Mouse (Mus musculus) retina, embryonic 14.5 days (tissue): ENCODE results near the gene Gid4.
"Not testable (repeated sequence)": the region's sequence is repeated elsewhere in the genome, so short reads cannot be mapped to it uniquely, and the experiment has no call there.

Source experiments
- DNase-seq: peaks from one replicate; pipeline ENCODE4 v3.0.0-alpha.2; 2015; ENCODE audit warnings: low spot score

Gene Gid4

DNA sequence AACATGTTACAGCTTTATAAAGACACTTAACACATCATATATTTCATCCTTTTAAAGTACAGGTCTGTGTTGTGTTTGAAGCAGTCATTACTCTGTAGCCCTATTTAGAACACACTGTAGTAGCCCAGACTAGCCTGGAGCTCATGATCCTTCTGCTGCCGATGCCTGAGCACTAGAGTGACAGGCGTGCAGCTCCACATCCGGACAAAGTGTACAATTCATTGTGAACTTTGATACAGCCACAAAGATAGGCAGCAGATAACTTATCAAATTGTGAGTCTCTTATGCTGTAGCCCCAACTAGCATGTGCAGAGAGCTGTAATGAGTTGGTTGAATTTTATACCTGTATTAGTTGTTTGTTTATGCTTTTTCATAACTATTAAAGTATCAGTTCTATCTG is 10.7 kb downstream of the Gid4 start:
- DNase-seq, result no peak

DNA sequence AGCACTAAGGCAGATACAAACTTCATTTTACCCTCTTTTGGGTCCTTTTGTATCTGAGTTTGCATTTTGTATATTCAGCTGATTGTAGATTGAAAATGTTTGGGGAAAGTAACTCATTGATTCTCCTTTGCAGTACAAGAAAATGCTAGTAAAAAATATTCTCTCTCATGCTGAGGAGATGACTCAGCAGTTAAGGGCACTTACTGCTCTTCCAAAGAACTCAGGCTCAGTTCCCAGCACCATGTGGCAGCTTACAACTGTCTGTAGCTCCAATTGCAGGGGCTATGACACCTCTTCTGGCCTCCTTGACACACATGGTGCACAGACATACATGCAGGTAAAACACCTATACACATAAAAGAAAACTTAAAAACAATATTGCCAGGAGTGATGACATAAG is 16.6 kb downstream of the Gid4 start:
- DNase-seq, result no peak

DNA sequence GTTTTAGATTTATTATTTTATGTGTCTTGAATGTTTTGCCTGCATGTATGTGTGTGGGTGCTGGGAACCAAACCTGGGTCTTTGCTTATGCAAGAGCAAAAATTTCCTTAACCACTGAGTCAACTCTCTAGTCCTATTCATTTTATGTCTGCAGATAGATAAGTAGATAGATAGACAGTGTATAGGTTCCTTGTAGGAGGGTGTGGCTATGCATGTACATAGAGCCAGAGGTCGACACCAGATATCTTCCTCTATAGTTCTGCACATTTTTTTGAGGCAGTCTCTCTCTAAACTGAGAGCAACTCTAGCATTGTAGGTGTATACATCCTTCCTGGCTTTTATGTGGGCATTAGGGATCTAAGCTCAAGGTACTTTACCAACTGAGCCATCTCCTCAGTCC is 18.2 kb downstream of the Gid4 start:
- no peak for DNase-seq

DNA sequence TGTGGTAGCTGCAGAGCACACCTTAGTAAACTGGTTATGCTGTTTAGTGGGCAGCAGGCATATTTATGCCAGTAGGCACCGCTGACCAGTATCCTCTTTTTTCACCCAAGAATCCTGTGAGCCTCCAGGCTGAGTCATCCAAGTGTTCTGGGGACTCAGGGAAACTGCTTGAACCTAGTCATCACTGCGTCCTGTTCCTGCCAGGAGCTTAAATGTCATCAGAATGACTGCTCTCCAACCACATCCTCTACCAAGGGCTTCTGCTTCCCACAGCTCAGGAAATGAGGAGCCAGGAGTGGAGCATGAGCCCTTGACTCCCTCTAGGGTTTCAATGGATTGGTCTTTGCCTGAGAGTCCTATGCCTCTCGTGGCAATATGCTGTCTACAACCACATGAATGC is 19.7 kb downstream of the Gid4 start:
- no peak for DNase-seq

DNA sequence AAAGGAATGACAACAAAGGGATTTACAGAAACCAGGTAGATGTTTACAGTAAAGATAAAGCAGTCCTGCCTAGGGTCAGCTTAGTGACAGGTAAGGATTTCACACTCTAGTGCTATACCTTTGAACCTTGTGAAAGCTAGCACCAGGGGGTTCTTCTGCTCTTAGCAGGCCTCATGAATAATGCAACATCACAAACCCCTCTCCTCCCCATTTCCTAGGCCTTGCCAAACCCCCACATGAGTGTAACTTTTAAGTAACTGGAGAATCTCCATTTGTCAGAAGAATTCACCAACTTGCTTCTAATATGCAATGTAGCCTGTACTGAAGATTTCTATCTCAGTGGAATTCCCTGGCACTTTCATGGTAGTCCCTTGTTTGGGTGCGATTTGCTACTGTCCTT is 22.7 kb downstream of the Gid4 start:
- not testable (repeated sequence) for DNase-seq

DNA sequence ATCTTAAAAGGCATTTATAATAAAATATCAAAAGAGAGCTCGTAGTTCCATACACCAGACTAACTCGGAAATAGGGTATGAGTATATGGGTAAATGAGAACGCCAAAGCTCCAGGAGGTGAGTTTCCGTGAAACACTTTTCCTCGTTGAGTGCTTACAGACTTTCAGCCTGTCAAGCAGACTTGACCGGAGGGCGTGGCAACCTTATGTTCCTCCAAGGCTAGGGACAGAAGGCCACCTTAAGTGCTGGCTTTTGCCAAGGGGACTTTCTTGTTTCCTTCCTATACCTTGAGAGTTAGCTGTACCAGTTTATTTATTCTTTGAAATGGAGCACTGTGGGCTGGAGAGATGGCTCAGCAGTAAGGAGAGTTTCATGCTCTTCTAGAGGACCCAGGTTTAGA is 23.2 kb downstream of the Gid4 start:
- no peak for DNase-seq

DNA sequence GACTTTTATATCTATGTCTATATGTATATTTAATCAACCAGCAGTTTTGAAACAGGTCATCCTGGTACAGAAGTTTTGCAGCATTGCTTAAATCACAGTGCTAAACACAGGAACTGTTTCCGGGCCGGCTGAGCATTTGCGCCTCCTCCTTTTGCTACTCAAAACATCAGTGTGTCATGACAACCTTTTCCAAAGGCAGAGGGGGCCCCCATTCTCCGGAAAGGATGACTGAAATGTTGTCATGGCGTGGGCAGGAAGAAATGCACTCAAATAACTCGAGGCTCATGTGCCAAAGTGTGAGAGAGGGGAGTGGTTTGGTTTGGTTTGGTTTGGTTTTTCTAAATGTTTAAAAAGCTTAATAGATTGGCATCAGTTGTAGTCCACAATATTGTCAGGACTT is 26.0 kb downstream of the Gid4 start:
- no peak for DNase-seq

DNA sequence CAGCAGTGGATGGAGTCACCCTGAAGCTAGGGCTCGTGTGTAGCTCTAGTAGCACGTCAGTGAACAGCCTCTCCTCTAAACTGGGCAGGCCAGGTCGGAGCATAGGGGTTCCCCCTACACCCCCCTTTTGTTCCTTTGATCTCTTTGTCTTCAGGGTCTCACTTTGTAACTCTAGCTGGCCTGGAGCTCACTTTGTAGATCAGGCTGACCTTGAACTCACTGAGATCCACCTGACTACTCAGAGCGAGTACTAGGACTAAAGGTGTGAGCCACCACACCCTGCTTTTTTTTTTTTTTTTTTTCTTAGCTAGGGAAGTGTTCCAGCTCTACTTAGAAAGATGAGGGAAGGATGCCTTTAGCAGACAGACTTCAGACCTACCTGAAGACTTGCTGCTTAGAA is 27.1 kb downstream of the Gid4 start:
- DNase-seq, result no peak

DNA sequence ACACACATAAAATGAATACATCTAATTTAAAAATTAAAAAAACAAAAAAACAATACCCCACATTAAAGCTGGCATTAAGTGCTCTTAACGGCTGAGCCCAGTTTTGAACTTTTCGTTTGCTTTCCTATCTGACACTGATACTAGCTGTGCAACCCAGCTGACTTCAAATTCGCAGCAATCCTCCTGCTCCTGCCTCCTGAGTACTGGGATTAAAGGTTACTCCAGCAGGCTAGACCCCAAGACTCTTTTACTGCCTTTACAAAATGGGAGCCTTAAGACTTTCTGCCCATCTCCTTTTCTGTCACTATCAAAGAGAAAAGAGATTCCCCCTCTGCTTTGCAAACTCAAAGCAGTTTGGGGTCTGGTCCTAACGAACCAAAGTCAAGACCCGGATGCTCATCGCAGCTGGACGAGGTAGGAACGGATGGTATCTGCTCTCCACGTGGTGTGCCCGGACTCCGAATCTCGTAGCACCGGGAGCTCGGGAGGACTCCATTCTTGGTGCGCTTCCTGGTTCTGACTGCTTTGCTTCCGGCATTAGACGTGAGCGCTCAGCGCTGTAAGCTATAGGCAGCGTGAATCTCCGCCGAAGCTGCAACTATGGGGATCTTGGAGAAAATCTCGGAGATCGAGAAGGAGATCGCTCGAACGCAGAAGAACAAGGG is 37.3 kb downstream of the Gid4 start, which contains the start of gene Drg2:
Gene Drg2, plus strand, starts transcription at position 512 of the 665 bp plus-strand sequence.
- DNase-seq, result peak; percentile 96

DNA sequence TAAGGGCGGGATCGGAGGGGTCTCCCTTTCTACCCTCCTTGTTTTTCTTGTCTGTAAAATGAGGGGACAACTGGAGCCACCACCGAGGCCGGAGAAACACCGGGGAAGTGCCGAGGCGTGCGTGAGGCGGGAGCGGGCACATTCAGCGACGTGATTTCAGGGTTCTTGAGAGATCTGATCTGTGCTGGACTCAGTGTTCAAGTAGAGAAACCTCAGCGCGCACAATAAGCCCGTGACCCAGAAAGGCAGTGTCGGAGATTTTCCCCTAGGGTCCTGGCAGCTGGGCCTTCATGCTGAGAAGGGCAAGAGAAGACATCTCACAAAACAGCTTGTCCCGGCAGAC is 37.8 kb downstream of the Gid4 start:
- DNase-seq, result no peak

DNA sequence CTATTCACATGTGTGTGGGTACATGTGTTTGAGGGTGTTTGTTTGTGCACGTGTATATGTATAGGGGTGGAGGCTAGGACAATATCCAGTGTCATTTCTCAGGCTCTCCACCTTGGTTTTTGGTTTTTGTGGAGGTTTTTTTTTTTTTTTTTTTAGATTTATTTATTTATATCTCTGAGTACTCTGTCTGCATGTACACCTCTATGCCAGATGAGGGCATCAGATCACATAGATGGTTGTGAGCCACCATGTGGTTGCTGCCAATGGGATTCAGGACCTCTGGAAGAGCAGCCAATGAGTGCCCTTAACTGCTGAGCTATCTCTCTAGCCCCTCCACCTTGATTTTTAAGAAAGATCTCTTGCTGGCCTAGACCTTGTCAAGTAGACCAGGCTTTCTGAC is 41.0 kb downstream of the Gid4 start:
- DNase-seq, result peak; percentile 17

DNA sequence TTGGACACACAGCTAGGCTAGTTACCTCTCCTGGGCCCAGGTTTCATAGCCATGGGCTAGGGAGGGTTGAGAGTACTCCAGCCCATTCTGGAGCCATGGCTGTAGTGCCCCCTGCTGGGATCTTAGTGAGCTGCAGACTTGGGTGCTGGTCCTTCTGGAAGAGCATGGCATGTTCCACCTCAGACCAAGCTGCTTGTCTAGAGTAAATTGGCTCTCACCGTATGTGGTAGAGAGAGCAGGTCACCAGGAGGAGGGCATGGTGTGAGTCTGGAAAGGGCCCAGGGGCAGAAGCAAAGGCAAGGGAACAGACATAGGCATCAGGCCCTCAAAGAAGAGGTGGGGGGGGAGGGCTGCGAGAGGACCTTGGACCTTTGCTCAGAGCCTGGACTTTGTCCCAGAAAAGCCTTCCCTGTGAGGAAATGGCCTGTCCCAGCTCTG is 49.0 kb downstream of the Gid4 start:
- DNase-seq, result peak; percentile 57

DNA sequence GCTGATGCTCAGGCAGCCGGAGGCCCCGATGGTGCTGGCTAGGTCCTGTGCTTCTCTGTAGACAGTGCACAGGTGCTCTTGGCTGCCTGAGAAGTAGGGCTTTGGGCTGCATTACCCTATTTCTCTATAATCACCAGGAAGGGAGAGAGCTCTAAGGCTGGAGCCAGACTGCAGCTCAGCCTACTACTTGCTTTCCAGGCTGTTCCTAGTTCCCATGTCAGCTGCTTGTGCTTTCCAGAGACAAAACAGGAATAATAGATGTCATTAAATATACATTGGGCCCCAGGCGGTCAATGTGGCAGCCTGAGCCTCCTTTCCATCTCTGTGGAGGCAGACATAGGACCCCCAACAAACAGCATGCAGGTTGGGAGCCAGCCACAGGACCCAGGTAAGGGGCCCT is 52.1 kb downstream of the Gid4 start, which contains the start of gene Myo15:
Gene Myo15, plus strand, starts transcription at position 301 of the 400 bp plus-strand sequence.
- DNase-seq, result no peak

DNA sequence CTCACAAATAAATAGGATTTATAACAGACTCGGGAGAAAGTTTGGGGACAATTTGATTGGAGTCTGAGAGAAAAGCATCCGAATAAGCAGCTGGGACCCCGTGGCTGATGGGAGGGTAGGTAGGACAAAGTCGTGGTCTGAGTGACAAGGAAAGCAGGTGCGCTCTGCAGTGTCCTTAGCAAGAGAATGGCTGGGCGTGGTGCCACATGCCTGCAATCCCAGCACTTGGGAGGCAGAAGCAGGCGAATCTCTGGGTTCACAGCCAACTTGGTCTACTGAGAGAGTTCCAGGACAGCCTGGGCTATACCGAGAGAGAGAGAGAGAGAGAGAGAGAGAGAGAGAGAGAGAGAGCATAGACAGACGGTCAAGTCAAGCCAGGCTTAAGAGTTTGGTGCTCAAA is 53.8 kb downstream of the Gid4 start:
- DNase-seq, result no peak

DNA sequence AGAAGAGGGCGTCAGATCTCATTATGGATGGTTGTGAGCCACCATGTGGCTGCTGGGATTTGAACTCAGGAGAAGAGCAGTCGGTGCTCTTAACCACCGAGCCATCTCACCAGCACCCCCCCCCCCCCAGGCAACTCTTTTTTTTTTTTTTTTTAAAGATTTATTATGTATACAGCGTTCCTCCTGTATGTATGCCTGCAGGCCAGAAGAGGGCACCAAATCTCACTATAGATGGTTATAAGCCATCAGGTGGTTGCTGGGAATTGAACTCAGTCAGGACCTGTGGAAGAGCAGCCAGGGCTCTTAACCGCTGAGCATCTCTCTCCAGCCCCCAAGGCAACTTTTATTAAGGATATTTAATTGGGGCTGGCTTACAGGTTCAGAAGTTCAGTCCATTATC is 57.6 kb downstream of the Gid4 start:
- no peak for DNase-seq

DNA sequence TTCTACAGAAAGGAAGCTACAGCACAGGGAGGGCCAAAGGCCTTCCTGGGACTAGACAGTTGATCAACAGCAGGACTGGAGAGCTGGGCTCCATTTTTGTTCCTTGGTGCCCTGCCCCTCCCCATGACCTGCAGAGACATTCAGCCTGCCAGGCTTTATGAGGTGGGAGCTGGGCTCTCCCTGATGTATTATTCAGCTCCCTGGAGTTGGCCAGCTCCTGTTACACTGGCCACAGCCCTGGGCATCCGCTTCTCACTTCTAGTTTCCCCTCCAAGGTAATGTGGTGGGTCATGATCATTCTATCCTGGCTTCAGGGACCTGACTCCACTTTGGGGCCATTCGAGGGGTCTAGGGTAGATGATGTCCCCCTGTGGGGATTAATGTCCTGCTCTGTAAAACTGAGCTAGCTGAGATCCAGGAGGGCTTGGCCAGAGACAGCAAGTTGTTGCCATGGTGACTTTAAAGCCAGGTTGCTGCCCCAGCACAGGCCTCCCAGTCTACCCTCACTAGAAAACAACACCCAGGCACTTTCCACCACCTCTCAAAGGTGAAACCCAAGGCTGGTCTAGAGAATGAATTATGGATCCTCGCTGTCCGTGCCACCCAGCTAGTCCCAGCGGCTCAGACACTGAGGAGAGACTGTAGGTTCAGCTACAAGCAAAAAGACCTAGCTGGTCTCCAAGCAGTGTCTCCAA is 58.9 kb downstream of the Gid4 start:
- DNase-seq, result no peak

DNA sequence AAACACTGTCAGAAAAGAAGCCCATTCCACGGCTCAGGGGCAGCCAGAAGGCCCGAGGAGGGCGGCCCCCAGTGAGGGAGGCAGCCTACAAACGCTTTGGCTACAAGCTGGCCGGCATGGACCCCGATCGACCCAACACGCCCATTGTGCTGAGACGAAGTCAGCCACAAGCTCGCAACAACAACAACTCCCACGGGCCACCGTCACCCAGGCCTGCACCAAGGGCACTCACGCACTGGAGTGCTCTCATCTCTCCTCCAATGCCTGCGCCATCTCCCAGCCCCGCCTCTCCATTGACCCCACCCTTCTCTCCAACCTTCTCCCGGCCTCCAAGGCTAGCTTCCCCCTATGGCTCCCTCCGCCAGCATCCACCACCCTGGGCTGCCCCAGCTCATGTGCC is 61.2 kb downstream of the Gid4 start:
- DNase-seq, result no peak

DNA sequence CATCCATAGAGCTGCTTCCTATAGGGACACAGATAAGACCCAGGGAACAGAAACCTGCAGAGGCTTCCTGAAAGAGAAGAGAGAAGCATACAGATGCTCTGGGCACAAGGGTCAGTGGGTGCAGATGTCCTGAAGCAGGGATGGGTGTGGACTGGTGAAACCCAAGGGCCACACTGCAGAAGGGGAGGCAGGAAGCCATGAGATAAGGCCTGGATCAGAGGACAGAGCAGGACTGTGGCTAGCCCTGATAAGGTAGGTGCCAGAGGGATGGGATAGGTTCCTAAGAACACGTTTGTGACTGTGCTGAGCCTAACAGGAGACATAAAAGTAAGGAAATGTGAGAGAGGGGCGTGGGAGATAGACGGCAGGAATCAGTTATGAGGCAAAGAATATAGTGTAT is 69.3 kb downstream of the Gid4 start:
- DNase-seq, result no peak

DNA sequence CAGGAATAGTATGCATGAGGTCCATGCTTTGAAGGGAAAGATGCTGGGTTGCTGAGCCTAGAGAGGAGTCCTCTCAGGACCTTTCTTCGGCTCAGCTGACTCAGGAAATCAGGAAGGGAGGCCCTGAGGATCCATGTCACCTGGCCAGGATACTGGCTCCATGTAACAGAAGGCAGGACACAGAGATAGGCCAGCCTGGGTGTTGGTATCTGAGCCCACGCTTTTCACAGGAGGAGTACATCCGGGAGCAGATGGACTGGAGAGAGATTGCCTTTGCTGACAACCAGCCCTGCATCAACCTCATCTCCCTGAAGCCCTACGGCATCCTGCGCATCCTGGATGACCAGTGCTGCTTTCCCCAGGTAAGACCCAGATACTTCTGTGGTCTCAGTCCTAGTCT is 75.8 kb downstream of the Gid4 start:
- DNase-seq, result no peak

DNA sequence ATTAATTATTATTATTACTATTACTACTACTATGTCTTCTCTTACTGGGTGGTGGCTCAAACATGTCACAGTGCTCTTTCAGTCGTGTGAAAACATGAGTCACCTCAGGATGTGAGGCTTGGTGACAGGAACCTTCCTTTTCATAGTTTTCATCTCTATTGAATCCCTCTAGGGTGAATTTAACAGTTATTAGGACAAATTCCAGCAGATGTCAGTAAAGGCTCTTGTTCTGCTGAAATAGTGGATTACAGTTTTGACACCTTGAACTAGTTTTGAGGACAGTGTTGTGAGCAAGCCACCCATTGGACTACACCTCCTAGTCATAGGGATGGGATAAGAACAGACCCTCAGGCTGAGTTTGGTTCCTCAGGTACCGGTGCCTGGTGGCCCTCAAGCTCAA is 78.7 kb downstream of the Gid4 start:
- DNase-seq, result no peak
